In genomic region chr5:32459882-32460751, GRCm38 (mm10) we compare ENCODE assay signal across 8 mouse cellular contexts. TPM values are rescaled to one million over a fixed set of nuclear protein-coding genes. Genes with fewer than 3 reads are reported as not detected.
DNase-seq lines count a peak whose midpoint lies in the region; ATAC-seq lines count a peak whose summit lies in the region.

No protein-coding gene starts in this region.

- no peaks in the 10 kb centered on the region for H3K27me3 ChIP-seq in lung, embryonic 15.5 days

- ATAC-seq in lung, embryonic 15.5 days (ENCODE audit: borderline replicate concordance, extremely low read depth, low FRiP score, low TSS enrichment): no peak

- H3K9ac ChIP-seq in lung, embryonic 15.5 days: peak overlapping the region; percentile 98

- H3K4me3 ChIP-seq in lung, embryonic 15.5 days: peak overlapping the region; percentile 81

- H3K9me3 ChIP-seq in lung, embryonic 15.5 days: no peaks in the 10 kb centered on the region

- H3K4me1 ChIP-seq in lung, embryonic 15.5 days: peaks cover 13% of the 10 kb centered on the region

- peak overlapping the region; percentile 99 for H3K27ac ChIP-seq in lung, embryonic 15.5 days

- WGBS in lung, embryonic 15.5 days: 0% methylated on average over 19 of the region's 19 CpGs

- no peaks in the 10 kb centered on the region for H3K36me3 ChIP-seq in lung, embryonic 15.5 days

- peak overlapping the region; percentile 53 for H3K4me2 ChIP-seq in lung, embryonic 15.5 days

- DNase-seq in right cerebral cortex, adult 2 months (ENCODE audit: low spot score in 2 of 2): peak; percentile 46 to 63
- DNase-seq in right cerebral cortex, postnatal 25 days: no peak
- peak; percentile 63 to 64 for DNase-seq in cerebellum, postnatal 14 days
- peak; percentile 51 to 74 for DNase-seq in heart, adult 18-20 months
- peak; percentile 49 for DNase-seq in kidney, adult 18-20 months
- peak; percentile 26 for DNase-seq in right cerebral cortex, postnatal 4 days
- DNase-seq in urinary bladder, postnatal 25 days (ENCODE audit: low spot score): no peak

RNA-seq across cellular contexts. Expression of gene Ppp1cb, which starts 1.5 kb away (rescaled TPM):
- 100 to 1,000 TPM; 450 to 464 TPM for total RNA-seq in heart, adult 18-20 months (2021)
- polyA plus RNA-seq in lung, embryonic 15.5 days (2015; fragmentation: Nextera tagmentation; extraction: Ambion mirVana): 186 and 196 TPM in 2 replicates

Comparison
In these comparisons a context has a peak if more than half of its experiments do, and no peak if none do; other contexts are left out.
1. DNase-seq: peak in right cerebral cortex, adult 2 months (2 of 2), cerebellum, postnatal 14 days (2 of 2), heart, adult 18-20 months (2 of 2), kidney, adult 18-20 months (single experiment) and right cerebral cortex, postnatal 4 days (single experiment); none in right cerebral cortex, postnatal 25 days (single experiment) and urinary bladder, postnatal 25 days (single experiment).